Mouse (Mus musculus) lung, adult 2 months (tissue): ENCODE measurements at regions not wholly inside any gene's neighbourhood (a gene's known extent, or its start where the extent isn't known, plus 50 kb on each side); places are given as distances from the start of the nearest gene placed in this dataset.

ENCODE experiments used
- DNase-seq: peaks from one replicate; pipeline ENCODE4 v3.0.0; 2022
- H3K4me1 ChIP-seq: fragments of 200-500 bp; 2 replicates; pipeline ENCODE4 v1.6.1; 2011; ENCODE audit warnings: low read length; ENCODE audit not compliant: control insufficient read depth, insufficient read depth
- H3K4me3 ChIP-seq: fragments of 200-500 bp; replicated peaks from 2 replicates; pipeline ENCODE3; 2011; ENCODE audit warnings: low read depth, mild to moderate bottlenecking, control low read depth, low read length; ENCODE audit errors: extremely low read depth
- CTCF ChIP-seq: fragments of 200-500 bp; IDR thresholded peaks from 2 replicates; pipeline ENCODE4 v1.5.1; 2011; ENCODE audit warnings: mild to moderate bottlenecking, low read length, control low read depth; ENCODE audit not compliant: insufficient read depth
- POLR2A ChIP-seq: fragments of 200-500 bp; IDR thresholded peaks from 2 replicates; pipeline ENCODE4 v1.6.1; 2011; ENCODE audit warnings: low read depth, mild to moderate bottlenecking, control low read depth, low read length, borderline replicate concordance; ENCODE audit errors: extremely low read depth
- WGBS: fragments of 180-500 bp; shearing (Covaris S2); methylation state at CpG from one replicate; pipeline ENCODE4 v1.1.7; 2018; 5-methylcytosine and 5-hydroxymethylcytosine counted together

GRCm38 (mm10) chr7:70777763-70778162 is 411.2 kb upstream of the Nr2f2 start:
- no peak for DNase-seq
- no peaks in the 10 kb centered on the region for H3K4me1 ChIP-seq
- no peak for TF ChIP-seq CTCF
- no peak for TF ChIP-seq POLR2A
- H3K4me3 ChIP-seq = no peak overlapping the region
- 73% methylated on average over 4 of the region's 4 CpGs for WGBS

- Histone ChIP-seq H3K4me3 (no peak overlapping the region), H3K4me1 (no peaks in the 10 kb centered on the region)
- 58% methylated on average over 6 of the region's 6 CpGs for WGBS
- no peak for TF ChIP-seq POLR2A
- DNase-seq = no peak
These were observed 403.1 kb upstream of the Nr2f2 start for GRCm38 (mm10) chr7:70769655-70770054.

GRCm38 (mm10) chr7:70767697-70768096 is 401.2 kb upstream of the Nr2f2 start:
- H3K4me3 ChIP-seq = no peak overlapping the region
- TF ChIP-seq POLR2A (no peak), CTCF (no peak)
- WGBS = 56% methylated on average over 5 of the region's 5 CpGs
- DNase-seq = no peak
- H3K4me1 ChIP-seq = no peaks in the 10 kb centered on the region

DNA sequence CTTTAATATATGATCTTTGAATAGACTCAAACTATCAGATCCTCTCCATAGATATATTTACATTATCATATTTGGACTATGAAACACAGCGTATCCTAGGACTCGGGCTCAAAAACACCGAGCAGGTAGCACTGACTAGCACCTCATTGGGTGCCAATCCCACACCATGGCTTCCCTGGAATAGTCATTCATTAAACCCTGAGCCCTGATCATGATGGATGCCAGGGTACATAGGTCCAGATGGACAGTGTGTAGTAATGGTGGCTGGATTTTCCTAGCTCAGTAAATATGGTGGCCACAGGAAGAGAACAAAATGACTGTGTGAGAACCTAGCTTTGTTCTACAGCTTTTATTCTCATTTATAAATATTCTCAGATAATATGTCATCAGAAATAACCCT is 390.1 kb upstream of the Nr2f2 start:
- TF ChIP-seq CTCF (no peak), POLR2A (no peak)
- DNase-seq = no peak
- 97% methylated on average over 3 of the region's 3 CpGs for WGBS
- Histone ChIP-seq H3K4me3 (no peak overlapping the region), H3K4me1 (no peaks in the 10 kb centered on the region)

- 63% methylated on average over 1 of the region's 1 CpGs for WGBS
- no peaks in the 10 kb centered on the region for H3K4me1 ChIP-seq
- TF ChIP-seq CTCF (no peak), POLR2A (no peak)
- H3K4me3 ChIP-seq = no peak overlapping the region
- DNase-seq = no peak
These were observed 388.3 kb upstream of the Nr2f2 start for GRCm38 (mm10) chr7:70754826-70755225.

DNA sequence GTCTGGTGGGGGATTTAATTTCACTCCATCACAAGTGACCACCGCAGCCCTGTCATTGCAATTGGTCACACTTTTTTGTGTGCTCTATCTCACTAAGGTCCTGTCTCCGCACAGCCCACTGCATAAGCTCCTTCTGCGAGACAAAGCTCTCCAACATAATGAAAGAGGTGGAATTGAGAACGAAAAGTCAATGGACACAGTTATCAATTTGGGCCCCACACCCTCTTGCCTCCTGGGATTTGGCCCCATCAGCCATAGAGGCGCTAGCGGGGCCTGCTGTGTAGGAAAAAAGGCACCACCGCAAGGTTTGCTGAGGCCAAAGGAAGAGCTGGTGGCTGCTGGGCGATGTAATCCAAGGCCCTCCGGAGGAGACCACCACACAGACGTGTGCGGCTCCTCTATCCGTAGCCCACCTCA is 386.3 kb upstream of the Nr2f2 start:
- Histone ChIP-seq H3K4me1 (no peaks in the 10 kb centered on the region), H3K4me3 (no peak overlapping the region)
- 93% methylated on average over 12 of the region's 12 CpGs for WGBS
- TF ChIP-seq CTCF (no peak), POLR2A (no peak)
- no peak for DNase-seq

DNA sequence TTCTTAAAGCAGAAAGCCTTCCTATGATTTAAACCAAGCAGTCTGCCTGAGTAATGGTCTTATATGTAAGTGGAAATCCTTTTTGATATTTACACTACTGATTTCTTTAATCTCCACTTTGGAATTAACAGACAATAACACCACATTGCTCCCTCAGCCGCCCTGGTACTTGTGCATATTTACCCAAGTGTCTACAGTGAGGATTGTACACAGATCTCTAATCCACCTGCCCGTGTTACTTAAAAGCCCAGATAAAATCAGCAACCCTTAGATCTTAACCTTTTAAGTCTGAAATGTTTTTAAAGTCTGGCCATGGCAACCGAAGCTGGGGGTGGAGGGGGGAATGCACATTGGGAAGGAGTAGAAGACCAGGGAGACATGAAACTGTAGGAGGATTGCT is 382.3 kb upstream of the Nr2f2 start:
- TF ChIP-seq CTCF = no peak
- DNase-seq = no peak
- WGBS = 46% methylated on average over 3 of the region's 3 CpGs
- H3K4me3 ChIP-seq = no peak overlapping the region
- no peaks in the 10 kb centered on the region for H3K4me1 ChIP-seq

DNA sequence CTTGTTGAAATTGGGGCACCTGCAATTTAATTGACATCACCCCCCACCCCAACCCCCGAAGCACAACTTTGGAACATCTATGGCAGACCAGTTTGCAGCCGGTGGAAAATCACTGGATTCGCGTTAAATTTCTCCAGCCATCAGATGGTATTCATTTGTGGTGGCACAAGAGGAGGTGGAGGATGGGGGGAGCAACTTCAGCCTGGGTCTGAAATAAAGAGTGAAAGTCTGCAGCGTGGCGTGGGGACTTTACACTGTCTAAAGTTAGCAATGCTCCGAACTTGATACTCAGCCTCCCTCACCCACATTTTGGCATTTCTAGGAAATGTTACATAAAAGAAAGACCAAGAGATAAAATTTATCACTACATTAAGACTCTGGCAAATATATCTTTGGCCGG is 381.8 kb upstream of the Nr2f2 start:
- DNase-seq = no peak
- WGBS = 77% methylated on average over 8 of the region's 8 CpGs

GRCm38 (mm10) chr7:70744296-70744695 is 377.8 kb upstream of the Nr2f2 start:
- Histone ChIP-seq H3K4me1 (no peaks in the 10 kb centered on the region), H3K4me3 (no peak overlapping the region)
- DNase-seq = no peak
- WGBS = 75% methylated on average over 18 of the region's 18 CpGs
- TF ChIP-seq POLR2A (no peak), CTCF (no peak)

More for the DNA sequence above, 381.8 kb upstream of the Nr2f2 start:
- no peak for TF ChIP-seq CTCF
- TF ChIP-seq POLR2A = no peak
- no peak overlapping the region for H3K4me3 ChIP-seq
- no peaks in the 10 kb centered on the region for H3K4me1 ChIP-seq

DNA sequence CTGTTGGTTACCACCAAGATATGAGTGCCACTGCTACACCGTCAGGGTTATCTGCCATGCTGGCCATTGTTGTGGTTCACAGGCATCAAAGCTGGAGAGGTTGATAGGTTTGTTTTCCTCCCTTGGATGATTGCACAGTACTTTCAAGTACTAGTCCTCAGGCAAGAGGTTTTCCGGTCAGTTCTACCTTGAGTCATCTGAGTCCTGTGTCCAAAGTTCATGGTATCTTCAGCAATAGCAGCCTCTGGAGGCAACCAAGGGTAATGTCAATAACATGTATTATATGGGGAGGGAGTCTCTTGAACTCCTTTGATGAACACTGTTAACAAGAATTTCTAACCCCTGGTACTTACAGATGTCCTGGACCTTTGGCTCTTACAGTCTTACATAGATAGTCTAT is 369.1 kb upstream of the Nr2f2 start:
- Histone ChIP-seq H3K4me1 (no peaks in the 10 kb centered on the region), H3K4me3 (no peak overlapping the region)
- no peak for DNase-seq
- TF ChIP-seq POLR2A (no peak), CTCF (no peak)
- 78% methylated on average over 2 of the region's 2 CpGs for WGBS

- Histone ChIP-seq H3K4me3 (no peak overlapping the region), H3K4me1 (no peaks in the 10 kb centered on the region)
- no peak for TF ChIP-seq CTCF
- no peak for TF ChIP-seq POLR2A
- no peak for DNase-seq
These were observed 367.0 kb upstream of the Nr2f2 start for GRCm38 (mm10) chr7:70733501-70733900.
